Comparison of ENCODE assay signal across 8 mouse cellular contexts in the genomic region with DNA sequence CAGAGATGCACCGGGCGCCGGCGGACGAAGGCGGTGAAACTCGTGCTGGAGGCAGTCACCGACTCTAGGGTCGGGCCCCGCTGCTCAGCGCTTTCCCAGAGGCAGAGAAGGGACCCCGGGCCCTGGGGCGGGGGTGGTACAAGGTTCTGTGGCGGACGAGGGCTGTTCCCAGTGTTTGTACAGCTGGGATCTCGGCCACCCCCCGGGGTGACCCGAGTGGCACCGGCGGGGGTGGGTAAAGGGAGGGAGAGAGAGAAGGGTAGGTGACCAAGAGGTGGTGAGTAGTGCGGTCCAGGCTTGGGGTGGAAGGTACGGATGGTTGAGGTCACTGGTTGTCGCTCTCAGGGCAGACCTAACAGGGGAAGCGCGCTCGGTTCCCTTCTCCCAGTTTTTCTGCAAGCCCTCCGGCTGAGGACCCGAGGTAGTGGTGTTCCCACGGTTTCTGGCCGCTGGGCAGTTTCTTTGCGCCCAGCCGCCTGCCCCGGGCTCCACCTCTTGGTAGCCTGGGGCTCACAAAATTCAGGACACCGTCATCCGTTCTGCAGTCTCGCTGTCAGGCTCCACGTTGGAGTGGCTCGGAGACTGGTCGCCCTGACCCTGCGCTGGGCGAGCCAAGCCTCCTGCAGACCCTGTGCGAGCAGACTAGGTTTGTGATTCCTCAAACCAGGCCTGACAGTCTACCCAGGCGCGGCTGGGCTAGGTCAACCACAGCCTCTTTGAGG.
DNase-seq lines count a peak whose midpoint lies in the region; ATAC-seq and TF ChIP-seq lines count a peak whose summit lies in the region.
"Had no signal": no experiment of that assay in that cellular context is flagged by ENCODE, and none has a peak within 500 bp of the region (broad histone marks: within the 10 kb centered on the region; RNA-seq: fewer than 3 reads in every experiment).

No protein-coding gene starts in this region.

- H3K27ac ChIP-seq in lung, embryonic 14.5 days (ENCODE audit: low read depth): no peak overlapping the region
- H3K27ac ChIP-seq in forebrain, embryonic 12.5 days: peak overlapping the region; percentile 75
- H3K27ac ChIP-seq in limb, embryonic 10.5 days: peak overlapping the region; percentile 83
- H3K27ac ChIP-seq in neural tube, embryonic 14.5 days (ENCODE audit: low read depth, low read length): no peak overlapping the region

- DNase-seq in lung, embryonic 14.5 days: peak; percentile 13
- no peak for DNase-seq in lung, postnatal 10 days
- DNase-seq in limb, embryonic 10.5 days (ENCODE audit: low spot score): peak; percentile 75
- no peak for DNase-seq in right cerebral cortex, adult 2 months (ENCODE audit: low spot score in 2 of 2)
- DNase-seq in layer of hippocampus, adult 11-12 months (ENCODE audit: low spot score): no peak

- peak; percentile 59 for ATAC-seq in lung, embryonic 14.5 days (ENCODE audit: insufficient read depth)
- ATAC-seq in forebrain, embryonic 12.5 days (ENCODE audit: low FRiP score): peak; percentile 57
- ATAC-seq in neural tube, embryonic 14.5 days (ENCODE audit: low read depth): peak; percentile 58

- H3K27me3 ChIP-seq in lung, embryonic 14.5 days (ENCODE audit: insufficient read depth, low read length): peaks cover 70% of the 10 kb centered on the region
- H3K27me3 ChIP-seq in forebrain, embryonic 12.5 days: peaks cover 85% of the 10 kb centered on the region
- peaks cover 92% of the 10 kb centered on the region for H3K27me3 ChIP-seq in limb, embryonic 10.5 days (ENCODE audit: low read depth, poor library complexity, severe bottlenecking)
- H3K27me3 ChIP-seq in neural tube, embryonic 14.5 days (ENCODE audit: control insufficient read depth, insufficient read depth, low read length): peaks cover 32% of the 10 kb centered on the region

- peak overlapping the region; percentile 89 for H3K4me2 ChIP-seq in lung, embryonic 14.5 days
- peak overlapping the region; percentile 72 for H3K4me2 ChIP-seq in forebrain, embryonic 12.5 days
- H3K4me2 ChIP-seq in neural tube, embryonic 14.5 days (ENCODE audit: low read depth, low read length): peak overlapping the region; percentile 97

- no peak for TF ChIP-seq CTCF in lung, embryonic 14.5 days (IDR thresholded peaks at IDR 0.05; ENCODE audit: low read depth)

- peak overlapping the region; percentile 44 for H3K4me3 ChIP-seq in lung, embryonic 14.5 days (ENCODE audit: low read depth, low read length)
- H3K4me3 ChIP-seq in forebrain, embryonic 12.5 days (replicated peaks): peak overlapping the region; percentile 43
- peak overlapping the region; percentile 64 for H3K4me3 ChIP-seq in limb, embryonic 10.5 days
- H3K4me3 ChIP-seq in neural tube, embryonic 14.5 days (ENCODE audit: low read depth, low read length): peak overlapping the region; percentile 43
- H3K4me3 ChIP-seq: myocyte had no signal

- no peaks in the 10 kb centered on the region for H3K4me1 ChIP-seq in lung, embryonic 14.5 days (ENCODE audit: insufficient read depth)
- peaks cover 21% of the 10 kb centered on the region for H3K4me1 ChIP-seq in forebrain, embryonic 12.5 days
- peaks cover 59% of the 10 kb centered on the region for H3K4me1 ChIP-seq in limb, embryonic 10.5 days
- H3K4me1 ChIP-seq in neural tube, embryonic 14.5 days (ENCODE audit: control insufficient read depth, insufficient read depth, low read length): peaks cover 11% of the 10 kb centered on the region; the same call in 1 of the 2 replicates

- H3K9ac ChIP-seq in lung, embryonic 14.5 days: peak overlapping the region; percentile 42
- peak overlapping the region; percentile 38 for H3K9ac ChIP-seq in forebrain, embryonic 12.5 days
- H3K9ac ChIP-seq in neural tube, embryonic 14.5 days (replicated peaks; ENCODE audit: low read depth, low read length): peak overlapping the region; percentile 44

- 6% methylated on average over 44 of the region's 44 CpGs for whole genome bisulfite sequencing in lung, embryonic 14.5 days
- WGBS in forebrain, embryonic 12.5 days: 1% methylated on average over 44 of the region's 44 CpGs
- under 1% methylated on average over 44 of the region's 44 CpGs for WGBS in limb, embryonic 10.5 days
- 2% methylated on average over 44 of the region's 44 CpGs for WGBS in neural tube, embryonic 14.5 days

- no peaks in the 10 kb centered on the region for H3K9me3 ChIP-seq in lung, embryonic 14.5 days (ENCODE audit: low read depth, low read length)
- H3K9me3 ChIP-seq in forebrain, embryonic 12.5 days: no peaks in the 10 kb centered on the region
- no peaks in the 10 kb centered on the region for H3K9me3 ChIP-seq in limb, embryonic 10.5 days (replicated peaks)
- no peaks in the 10 kb centered on the region for H3K9me3 ChIP-seq in neural tube, embryonic 14.5 days (ENCODE audit: control insufficient read depth, low read length)

- no peaks in the 10 kb centered on the region for H3K36me3 ChIP-seq in lung, embryonic 14.5 days (ENCODE audit: insufficient read depth)
- no peaks in the 10 kb centered on the region for H3K36me3 ChIP-seq in forebrain, embryonic 12.5 days (replicated peaks)
- H3K36me3 ChIP-seq in limb, embryonic 10.5 days: no peaks in the 10 kb centered on the region
- H3K36me3 ChIP-seq in neural tube, embryonic 14.5 days (ENCODE audit: control insufficient read depth, insufficient read depth, low read length): no peaks in the 10 kb centered on the region

Comparison
In these comparisons a context has a peak if more than half of its experiments do, and no peak if none do; other contexts are left out.
1. DNase-seq: peak in lung, embryonic 14.5 days (single experiment) and limb, embryonic 10.5 days (single experiment); none in lung, postnatal 10 days (single experiment), right cerebral cortex, adult 2 months (0 of 2) and layer of hippocampus, adult 11-12 months (single experiment).
2. H3K27ac ChIP-seq: peak in forebrain, embryonic 12.5 days (single experiment) and limb, embryonic 10.5 days (single experiment); none in lung, embryonic 14.5 days (single experiment) and neural tube, embryonic 14.5 days (single experiment).
3. Peak in every context shown above with its lines, with median percentiles within 50 percentile points of each other: ATAC-seq, H3K4me2 ChIP-seq, H3K4me3 ChIP-seq and H3K9ac ChIP-seq.